Mouse (Mus musculus) liver, postnatal 0 days (tissue): ENCODE measurements around the gene Dlg1.

Source experiments
- CTCF ChIP-seq: sonication (generic); IDR thresholded peaks from 2 replicates; pipeline ENCODE4 v1.5.1; 2016; ENCODE audit warnings: antibody characterized with exemption, low read depth
- EP300 ChIP-seq: IDR thresholded peaks from 2 replicates; pipeline ENCODE4 v1.6.1; 2016; ENCODE audit warnings: antibody characterized with exemption, low read depth, mild to moderate bottlenecking

GRCm38 (mm10) chr16:31781015-31781414, 117.8 kb downstream of the Dlg1 start:
- no peak for TF ChIP-seq CTCF
- TF ChIP-seq EP300, result no peak
